Mouse (Mus musculus) lung, adult 2 months (tissue): Measurements from ENCODE around the gene Ferd3l.

ENCODE experiments used
- CTCF ChIP-seq: fragments of 200-500 bp; IDR thresholded peaks from 2 replicates; pipeline ENCODE4 v1.5.1; 2011; ENCODE audit warnings: mild to moderate bottlenecking, low read length, control low read depth; ENCODE audit not compliant: insufficient read depth
- POLR2A ChIP-seq: fragments of 200-500 bp; IDR thresholded peaks from 2 replicates; pipeline ENCODE4 v1.6.1; 2011; ENCODE audit warnings: low read depth, mild to moderate bottlenecking, control low read depth, low read length, borderline replicate concordance; ENCODE audit errors: extremely low read depth

- no peak for TF ChIP-seq CTCF
- no peak for TF ChIP-seq POLR2A
These were observed 40.0 kb downstream of the Ferd3l start for GRCm38 (mm10) chr12:33968041-33968897.
